Mouse (Mus musculus) layer of hippocampus, adult 9-10 months (tissue): ENCODE measurements around the gene Rbm20.
"Not testable (repeated sequence)": the region's sequence is repeated elsewhere in the genome, so short reads cannot be mapped to it uniquely, and the experiment has no call there.

ENCODE experiments used
- DNase-seq: peaks from one replicate; pipeline ENCODE4 v3.0.0; 2022; ENCODE audit warnings: low spot score

The Rbm20 gene

GRCm38 (mm10) chr19:53676718-53677634 lies at the start of gene Rbm20:
Gene Rbm20 (plus strand): TSS chr19:53677306.
- DNase-seq: no peak

- DNase-seq: no peak
Observed at GRCm38 (mm10) chr19:53638041-53638440, 39.1 kb upstream of the Rbm20 start.

GRCm38 (mm10) chr19:53638727-53639126 lies 38.4 kb upstream of the Rbm20 start:
- DNase-seq: no peak

- DNase-seq: no peak
Observed at GRCm38 (mm10) chr19:53644020-53644595, 33.0 kb upstream of the Rbm20 start.

- DNase-seq: no peak
Observed at GRCm38 (mm10) chr19:53647301-53647700, 29.8 kb upstream of the Rbm20 start.

- DNase-seq: no peak
Observed at GRCm38 (mm10) chr19:53648056-53648455, 29.1 kb upstream of the Rbm20 start.

GRCm38 (mm10) chr19:53648802-53649236 lies 28.3 kb upstream of the Rbm20 start:
- peak; percentile 78 for DNase-seq

- no peak for DNase-seq
Observed at GRCm38 (mm10) chr19:53649361-53649760, 27.7 kb upstream of the Rbm20 start.

GRCm38 (mm10) chr19:53649802-53650201 lies 27.3 kb upstream of the Rbm20 start:
- DNase-seq: no peak

- no peak for DNase-seq
Observed at GRCm38 (mm10) chr19:53650921-53651320, 26.2 kb upstream of the Rbm20 start.

GRCm38 (mm10) chr19:53652267-53652666 lies 24.8 kb upstream of the Rbm20 start:
- no peak for DNase-seq

GRCm38 (mm10) chr19:53653624-53654467 lies 23.3 kb upstream of the Rbm20 start:
- DNase-seq: no peak

- DNase-seq: not testable (repeated sequence)
Observed at GRCm38 (mm10) chr19:53656443-53656842, 20.7 kb upstream of the Rbm20 start.

- no peak for DNase-seq
Observed at GRCm38 (mm10) chr19:53657437-53657836, 19.7 kb upstream of the Rbm20 start.

GRCm38 (mm10) chr19:53660722-53661420 lies 16.2 kb upstream of the Rbm20 start:
- no peak for DNase-seq

- DNase-seq: no peak
Observed at GRCm38 (mm10) chr19:53661938-53662722, 15.0 kb upstream of the Rbm20 start.

GRCm38 (mm10) chr19:53664831-53665230 lies 12.3 kb upstream of the Rbm20 start:
- no peak for DNase-seq

- no peak for DNase-seq
Observed at GRCm38 (mm10) chr19:53665391-53665790, 11.7 kb upstream of the Rbm20 start.

- no peak for DNase-seq
Observed at GRCm38 (mm10) chr19:53666708-53667107, 10.4 kb upstream of the Rbm20 start.

- DNase-seq: no peak
Observed at GRCm38 (mm10) chr19:53668821-53669220, 8.3 kb upstream of the Rbm20 start.

- DNase-seq: no peak
Observed at GRCm38 (mm10) chr19:53670625-53671141, 6.4 kb upstream of the Rbm20 start.
